Mouse (Mus musculus) heart, embryonic 13.5 days (tissue): Measurements from ENCODE around the gene Mfap3l. TPM values are rescaled to one million over a fixed set of nuclear protein-coding genes. Genes with fewer than 3 reads are reported as not detected.

Source experiments
- ATAC-seq: fragments of 200-750 bp; cut with Nextera tagmentation; 2 replicates; pipeline ENCODE4 v1.8.0; 2017; ENCODE audit warnings: moderate TSS enrichment; ENCODE audit not compliant: insufficient number of reproducible peaks, low FRiP score, low TSS enrichment; ENCODE audit errors: extremely low read depth
- H3K27ac ChIP-seq: fragments of 300-500 bp; sonication (generic); replicated peaks from 2 replicates; pipeline ENCODE4 v1.5.1; 2015; ENCODE audit warnings: moderate library complexity, mild to moderate bottlenecking, inconsistent platforms
- H3K27me3 ChIP-seq: fragments of 300-500 bp; sonication (generic); replicated peaks from 2 replicates; pipeline ENCODE4 v1.6.1; 2015; ENCODE audit warnings: mild to moderate bottlenecking, inconsistent platforms
- H3K36me3 ChIP-seq: fragments of 300-500 bp; sonication (generic); 2 replicates; pipeline ENCODE4 v1.6.1; 2015; ENCODE audit warnings: mild to moderate bottlenecking, inconsistent platforms
- H3K4me1 ChIP-seq: fragments of 300-500 bp; sonication (generic); 2 replicates; pipeline ENCODE4 v1.6.1; 2015; ENCODE audit warnings: inconsistent platforms
- H3K4me2 ChIP-seq: fragments of 300-500 bp; sonication (generic); 2 replicates; pipeline ENCODE4 v1.6.1; 2015; ENCODE audit warnings: inconsistent platforms, mild to moderate bottlenecking, moderate library complexity
- H3K4me3 ChIP-seq: fragments of 300-500 bp; sonication (generic); 2 replicates; pipeline ENCODE4 v1.5.1; 2015; ENCODE audit warnings: moderate library complexity, mild to moderate bottlenecking, inconsistent platforms
- H3K9ac ChIP-seq: fragments of 300-500 bp; sonication (generic); 2 replicates; pipeline ENCODE4 v1.6.1; 2015; ENCODE audit warnings: inconsistent platforms, mild to moderate bottlenecking, moderate library complexity
- H3K9me3 ChIP-seq: fragments of 300-500 bp; sonication (generic); 2 replicates; pipeline ENCODE4 v1.6.1; 2016; ENCODE audit warnings: inconsistent platforms
- WGBS: fragments of 180-500 bp; shearing (Covaris S2); methylation state at CpG from one replicate; pipeline ENCODE4 v1.1.7; 2015; ENCODE audit warnings: mixed read lengths; 5-methylcytosine and 5-hydroxymethylcytosine counted together
- polyA plus RNA-seq: library from polyadenylated mRNA; unstranded; fragments of >200 nt; fragmentation: Nextera tagmentation; extraction: Ambion mirVana; gene quantifications from 2 replicates; pipeline ENCODE4 v1.2.1, GENCODE M21; 2015

Mfap3l gene
- polyA plus RNA-seq, 1 experiment from 2014 or later = 0.64 TPM

DNA sequence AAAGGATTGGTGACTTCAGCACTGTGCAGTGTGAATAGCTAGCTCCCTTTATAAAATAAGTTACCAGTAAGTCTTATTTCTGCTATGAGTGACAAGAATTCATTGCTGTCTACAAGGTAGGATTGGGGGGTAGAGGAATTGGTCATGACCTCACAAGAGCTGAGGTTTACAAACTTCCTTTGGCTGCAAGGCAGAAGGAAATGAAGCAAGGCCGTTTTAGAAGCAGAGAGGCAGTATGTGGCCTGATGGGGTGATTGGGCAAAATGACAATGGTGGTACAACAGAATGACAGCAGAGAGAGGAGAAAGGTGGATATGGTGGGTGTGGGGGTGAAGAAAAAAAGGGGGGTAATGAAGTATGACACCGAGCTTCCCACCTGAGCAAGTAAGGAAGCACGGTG, 82.1 kb downstream of the Mfap3l start:
- Histone ChIP-seq H3K4me1 (no peaks in the 10 kb centered on the region), H3K27me3 (no peaks in the 10 kb centered on the region), H3K27ac (no peak overlapping the region), H3K4me3 (no peak overlapping the region), H3K36me3 (no peaks in the 10 kb centered on the region), H3K9me3 (no peaks in the 10 kb centered on the region), H3K4me2 (no peak overlapping the region), H3K9ac (no peak overlapping the region)
- no peak for ATAC-seq
- 61% methylated on average over 1 of the region's 3 CpGs for WGBS

DNA sequence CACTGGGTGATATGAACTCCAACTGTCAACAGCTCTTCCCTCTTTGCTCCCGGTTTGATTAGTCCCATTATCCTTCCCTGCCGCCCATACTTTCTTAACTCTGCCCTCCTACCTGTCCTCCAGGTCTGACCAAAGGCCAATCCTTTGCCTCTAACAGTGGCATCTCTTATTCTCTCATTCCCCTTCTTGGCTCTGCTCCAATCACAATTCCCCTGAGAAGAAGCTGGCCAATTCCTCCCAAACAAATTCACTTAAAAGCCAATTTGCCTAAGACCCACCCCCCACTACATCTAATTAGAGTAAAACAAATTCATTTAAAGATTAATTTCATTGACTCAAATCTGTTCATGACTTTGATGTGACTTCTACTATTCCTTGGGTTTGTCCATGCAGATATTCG, 86.1 kb downstream of the Mfap3l start:
- no peak overlapping the region for H3K9ac ChIP-seq
- no peaks in the 10 kb centered on the region for H3K27me3 ChIP-seq
- H3K4me1 ChIP-seq = no peaks in the 10 kb centered on the region
- no peak for ATAC-seq
- no peaks in the 10 kb centered on the region for H3K36me3 ChIP-seq
- H3K9me3 ChIP-seq = no peaks in the 10 kb centered on the region
- no peak overlapping the region for H3K4me3 ChIP-seq
- no peak overlapping the region for H3K4me2 ChIP-seq
- H3K27ac ChIP-seq = no peak overlapping the region
- 51% methylated on average over 3 of the region's 3 CpGs for WGBS

Other genes with a start within 250 kb of the Mfap3l start
- gene Gm10283, start 129.6 kb upstream of the Mfap3l start, polyA plus RNA-seq = not detected in 2 replicates
- gene Aadat, start 126.9 kb upstream of the Mfap3l start, polyA plus RNA-seq = 0.24 TPM in 1 of 2 replicates, not detected in the other